21 mouse cellular contexts compared by ENCODE assay signal in the genomic region with DNA sequence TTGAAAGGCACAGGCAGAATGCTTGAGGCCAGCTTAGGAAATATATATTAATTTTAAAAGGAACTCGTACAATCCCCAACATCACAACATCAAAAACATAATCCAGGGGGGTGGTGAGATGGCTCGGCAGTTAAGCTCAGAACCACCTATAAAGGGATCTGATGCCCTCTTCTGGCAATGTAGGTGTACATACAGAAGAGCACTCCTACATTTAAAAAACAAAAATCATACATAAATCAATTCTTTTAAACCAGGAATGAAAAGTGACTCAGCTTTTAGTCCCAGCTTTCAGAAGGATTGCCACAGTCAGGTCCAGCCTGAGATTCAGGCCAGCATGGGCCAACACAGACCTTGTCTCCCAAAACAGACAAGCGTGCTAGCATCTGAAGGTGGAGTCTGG. TPM values are rescaled to one million over a fixed set of nuclear protein-coding genes. Genes with fewer than 3 reads are reported as not detected.
DNase-seq lines count a peak whose midpoint lies in the region; ATAC-seq and TF ChIP-seq lines count a peak whose summit lies in the region.
"Had no signal": no experiment of that assay in that cellular context is flagged by ENCODE, and none has a peak within 500 bp of the region (broad histone marks: within the 10 kb centered on the region; RNA-seq: fewer than 3 reads in every experiment).

No protein-coding gene starts in this region.

- no peak overlapping the region for H3K4me3 ChIP-seq in kidney, postnatal 0 days (replicated peaks; ENCODE audit: low read depth, low read length)
- no peak overlapping the region for H3K4me3 ChIP-seq in midbrain, postnatal 0 days (ENCODE audit: low read depth, low read length)
- no peak overlapping the region for H3K4me3 ChIP-seq in midbrain, embryonic 16.5 days (ENCODE audit: low read depth, low read length)
- H3K4me3 ChIP-seq in kidney, embryonic 16.5 days (ENCODE audit: low read length) = no peak overlapping the region
- H3K4me3 ChIP-seq: lung, embryonic 15.5 days; midbrain, embryonic 10.5 days; neural tube, embryonic 12.5 days; stomach, embryonic 15.5 days had no signal

- no peak overlapping the region for H3K4me2 ChIP-seq in kidney, postnatal 0 days (ENCODE audit: low read length)
- H3K4me2 ChIP-seq in midbrain, postnatal 0 days (ENCODE audit: low read depth, low read length, poor library complexity, severe bottlenecking) = no peak overlapping the region
- H3K4me2 ChIP-seq in midbrain, embryonic 16.5 days (ENCODE audit: low read length) = no peak overlapping the region
- no peak overlapping the region for H3K4me2 ChIP-seq in kidney, embryonic 16.5 days (replicated peaks; ENCODE audit: low read depth, low read length)
- H3K4me2 ChIP-seq: lung, embryonic 15.5 days; neural tube, embryonic 12.5 days; stomach, embryonic 15.5 days had no signal

- peak; percentile 35; the same call in 1 of the 2 replicates for TF ChIP-seq CTCF in kidney, postnatal 0 days (IDR thresholded peaks at IDR 0.05; ENCODE audit: low read depth)
- peak; percentile 63 for TF ChIP-seq CTCF in midbrain, postnatal 0 days (IDR thresholded peaks at IDR 0.05)

- no peak for ATAC-seq in CD4-positive, CD25-positive, alpha-beta regulatory T cell, adult 4 months
- no peak for ATAC-seq in kidney, postnatal 0 days (replicated peaks; ENCODE audit: low FRiP score, low read depth)
- no peak for ATAC-seq in midbrain, postnatal 0 days (ENCODE audit: low FRiP score)
- ATAC-seq in midbrain, embryonic 16.5 days = no peak
- ATAC-seq in kidney, embryonic 16.5 days (ENCODE audit: low FRiP score, low TSS enrichment) = no peak

- H3K4me1 ChIP-seq in kidney, postnatal 0 days (replicated peaks; ENCODE audit: insufficient read depth, low read length) = no peaks in the 10 kb centered on the region
- H3K4me1 ChIP-seq in midbrain, postnatal 0 days (ENCODE audit: insufficient read depth, low read length) = no peaks in the 10 kb centered on the region
- H3K4me1 ChIP-seq in midbrain, embryonic 16.5 days (ENCODE audit: control insufficient read depth, insufficient read depth, low read length) = no peaks in the 10 kb centered on the region
- H3K4me1 ChIP-seq in kidney, embryonic 16.5 days (ENCODE audit: insufficient read depth, low read length) = no peaks in the 10 kb centered on the region
- H3K4me1 ChIP-seq: lung, embryonic 15.5 days; midbrain, embryonic 10.5 days; neural tube, embryonic 12.5 days; stomach, embryonic 15.5 days had no signal

- no peak overlapping the region for H3K9ac ChIP-seq in kidney, postnatal 0 days (ENCODE audit: low read depth, low read length)
- H3K9ac ChIP-seq in midbrain, postnatal 0 days (replicated peaks; ENCODE audit: low read length, poor library complexity, severe bottlenecking) = no peak overlapping the region
- no peak overlapping the region for H3K9ac ChIP-seq in midbrain, embryonic 16.5 days (ENCODE audit: low read depth, low read length)
- no peak overlapping the region for H3K9ac ChIP-seq in kidney, embryonic 16.5 days (replicated peaks; ENCODE audit: low read length)
- H3K9ac ChIP-seq: lung, embryonic 15.5 days; neural tube, embryonic 12.5 days; stomach, embryonic 15.5 days had no signal

- H3K9me3 ChIP-seq in kidney, postnatal 0 days (replicated peaks; ENCODE audit: low read length) = no peaks in the 10 kb centered on the region
- H3K9me3 ChIP-seq in midbrain, postnatal 0 days (ENCODE audit: low read length) = no peaks in the 10 kb centered on the region
- H3K9me3 ChIP-seq in midbrain, embryonic 16.5 days (replicated peaks; ENCODE audit: control insufficient read depth, low read length, poor library complexity, severe bottlenecking) = no peaks in the 10 kb centered on the region
- no peaks in the 10 kb centered on the region for H3K9me3 ChIP-seq in kidney, embryonic 16.5 days (ENCODE audit: low read length)
- H3K9me3 ChIP-seq: lung, embryonic 15.5 days; midbrain, embryonic 10.5 days; neural tube, embryonic 12.5 days; stomach, embryonic 15.5 days had no signal

- 0 out of 2 replicates have a peak, but pooled peaks cover 2% of the 10 kb centered on the region for H3K36me3 ChIP-seq in kidney, postnatal 0 days (ENCODE audit: insufficient read depth, low read length)
- H3K36me3 ChIP-seq in midbrain, postnatal 0 days (ENCODE audit: insufficient read depth, low read length) = peaks cover 4% of the 10 kb centered on the region; the same call in 1 of the 2 replicates
- no peaks in the 10 kb centered on the region; the same call in 1 of the 2 replicates for H3K36me3 ChIP-seq in midbrain, embryonic 16.5 days (ENCODE audit: control insufficient read depth, insufficient read depth, low read length)
- H3K36me3 ChIP-seq in kidney, embryonic 16.5 days (ENCODE audit: insufficient read depth, low read length) = peaks cover 30% of the 10 kb centered on the region
- H3K36me3 ChIP-seq: stomach, embryonic 15.5 days had no signal

- DNase-seq in CD4-positive, CD25-positive, alpha-beta regulatory T cell, adult 2 months (ENCODE audit: low read depth, low spot score) = peak; percentile 11
- no peak for DNase-seq in kidney, postnatal 0 days (ENCODE audit: low spot score)
- DNase-seq in kidney, adult 18-20 months = no peak
- peak; percentile 35 for DNase-seq in midbrain, postnatal 0 days (ENCODE audit: low spot score)
- DNase-seq in right cerebral cortex, postnatal 25 days = no peak
- DNase-seq: cerebellum, adult 9-11 months; heart, adult 11 months; kidney, postnatal 14 days; thymus, postnatal 25 days had no signal

- WGBS in kidney, postnatal 0 days = 74% methylated on average over 3 of the region's 3 CpGs
- 71% methylated on average over 3 of the region's 3 CpGs for WGBS in midbrain, postnatal 0 days
- WGBS in midbrain, embryonic 16.5 days = 77% methylated on average over 3 of the region's 3 CpGs
- whole genome bisulfite sequencing in kidney, embryonic 16.5 days = 78% methylated on average over 3 of the region's 3 CpGs

- H3K27me3 ChIP-seq in kidney, postnatal 0 days (ENCODE audit: insufficient read depth, low read length) = no peaks in the 10 kb centered on the region
- no peaks in the 10 kb centered on the region for H3K27me3 ChIP-seq in midbrain, postnatal 0 days (ENCODE audit: insufficient read depth, low read length)
- no peaks in the 10 kb centered on the region for H3K27me3 ChIP-seq in midbrain, embryonic 16.5 days (ENCODE audit: control insufficient read depth, insufficient read depth, low read depth, low read length)
- no peaks in the 10 kb centered on the region for H3K27me3 ChIP-seq in kidney, embryonic 16.5 days (ENCODE audit: insufficient read depth, low read length)
- H3K27me3 ChIP-seq: lung, embryonic 15.5 days; neural tube, embryonic 12.5 days; stomach, embryonic 15.5 days had no signal

- no peak overlapping the region for H3K27ac ChIP-seq in kidney, postnatal 0 days
- H3K27ac ChIP-seq in midbrain, postnatal 0 days (ENCODE audit: low read depth, low read length) = no peak overlapping the region
- no peak overlapping the region for H3K27ac ChIP-seq in midbrain, embryonic 16.5 days (ENCODE audit: low read length)
- no peak overlapping the region for H3K27ac ChIP-seq in kidney, embryonic 16.5 days (ENCODE audit: low read length)
- H3K27ac ChIP-seq: lung, embryonic 15.5 days; midbrain, embryonic 10.5 days; neural tube, embryonic 12.5 days; stomach, embryonic 15.5 days had no signal

RNA-seq across cellular contexts. Expression of gene Chek1, which starts 10.2 kb away (rescaled TPM):
- polyA plus RNA-seq in CD4-positive, CD25-positive, alpha-beta regulatory T cell, adult 4 months (2017; shearing (Covaris generic)) = 1 to 10 TPM; 6.1 to 7.0 TPM
- polyA plus RNA-seq in kidney, postnatal 0 days (2015; fragmentation: Nextera tagmentation; extraction: Ambion mirVana) = 19.2 and 23.5 TPM in 2 replicates
- total RNA-seq in midbrain, postnatal 0 days (2014; rRNA removed) = 3.4 and 3.7 TPM in 2 replicates
- 1.9 and 2.9 TPM in 2 replicates for polyA plus RNA-seq in midbrain, postnatal 0 days (2015; fragmentation: Nextera tagmentation; extraction: Ambion mirVana)
- polyA plus RNA-seq in midbrain, embryonic 16.5 days (2015; fragmentation: Nextera tagmentation; extraction: Ambion mirVana) = 5.6 and 8.8 TPM in 2 replicates
- polyA plus RNA-seq in kidney, embryonic 16.5 days (2015; fragmentation: Nextera tagmentation; extraction: Ambion mirVana) = 30.1 and 37.8 TPM in 2 replicates

RNA-seq across cellular contexts. Expression of gene Acrv1, which starts 23.6 kb away (rescaled TPM):
- polyA plus RNA-seq in CD4-positive, CD25-positive, alpha-beta regulatory T cell, adult 4 months (2017; shearing (Covaris generic)) = not detected
- polyA plus RNA-seq in kidney, postnatal 0 days (2015; fragmentation: Nextera tagmentation; extraction: Ambion mirVana) = not detected in 2 replicates
- not detected in 2 replicates for total RNA-seq in midbrain, postnatal 0 days (2014; rRNA removed)
- not detected in 2 replicates for polyA plus RNA-seq in midbrain, postnatal 0 days (2015; fragmentation: Nextera tagmentation; extraction: Ambion mirVana)
- not detected in 2 replicates for polyA plus RNA-seq in midbrain, embryonic 16.5 days (2015; fragmentation: Nextera tagmentation; extraction: Ambion mirVana)
- polyA plus RNA-seq in kidney, embryonic 16.5 days (2015; fragmentation: Nextera tagmentation; extraction: Ambion mirVana) = not detected in 2 replicates
- total RNA-seq: adrenal gland, adult 18-20 months; heart, postnatal 25 days; layer of hippocampus, postnatal 25 days had no signal
- polyA plus RNA-seq: limb, embryonic 14.5 days; midbrain, embryonic 10.5 days; neural tube, embryonic 12.5 days; small intestine, adult 2 months; stomach, embryonic 15.5 days had no signal

RNA-seq across cellular contexts. Expression of gene Stt3a, which starts 50.9 kb away (rescaled TPM):
- 100 to 1,000 TPM; 223 to 232 TPM for polyA plus RNA-seq in CD4-positive, CD25-positive, alpha-beta regulatory T cell, adult 4 months (2017; shearing (Covaris generic))
- 184 and 224 TPM in 2 replicates for polyA plus RNA-seq in kidney, postnatal 0 days (2015; fragmentation: Nextera tagmentation; extraction: Ambion mirVana)
- 62.1 and 64.4 TPM in 2 replicates for total RNA-seq in midbrain, postnatal 0 days (2014; rRNA removed)
- 63.3 and 73.6 TPM in 2 replicates for polyA plus RNA-seq in midbrain, postnatal 0 days (2015; fragmentation: Nextera tagmentation; extraction: Ambion mirVana)
- 85.1 and 89.0 TPM in 2 replicates for polyA plus RNA-seq in midbrain, embryonic 16.5 days (2015; fragmentation: Nextera tagmentation; extraction: Ambion mirVana)
- 285 and 290 TPM in 2 replicates for polyA plus RNA-seq in kidney, embryonic 16.5 days (2015; fragmentation: Nextera tagmentation; extraction: Ambion mirVana)

Comparison
In these comparisons a context has a peak if more than half of its experiments do, and no peak if none do; other contexts are left out.
1. DNase-seq: peak in CD4-positive, CD25-positive, alpha-beta regulatory T cell, adult 2 months (single experiment) and midbrain, postnatal 0 days (single experiment); none in kidney, postnatal 0 days (single experiment), kidney, adult 18-20 months (single experiment) and right cerebral cortex, postnatal 25 days (single experiment).